Mouse (Mus musculus) spleen, adult 18-20 months (tissue): Measurements from ENCODE around the gene Pak1.
"Not testable (repeated sequence)": the region's sequence is repeated elsewhere in the genome, so short reads cannot be mapped to it uniquely, and the experiment has no call there.

Experiments
- DNase-seq, 2 experiments: peaks; one replicate each; pipeline ENCODE4 v3.0.0; 2022; ENCODE audit warnings: mixed read lengths in 2 of 2

The Pak1 gene

DNA sequence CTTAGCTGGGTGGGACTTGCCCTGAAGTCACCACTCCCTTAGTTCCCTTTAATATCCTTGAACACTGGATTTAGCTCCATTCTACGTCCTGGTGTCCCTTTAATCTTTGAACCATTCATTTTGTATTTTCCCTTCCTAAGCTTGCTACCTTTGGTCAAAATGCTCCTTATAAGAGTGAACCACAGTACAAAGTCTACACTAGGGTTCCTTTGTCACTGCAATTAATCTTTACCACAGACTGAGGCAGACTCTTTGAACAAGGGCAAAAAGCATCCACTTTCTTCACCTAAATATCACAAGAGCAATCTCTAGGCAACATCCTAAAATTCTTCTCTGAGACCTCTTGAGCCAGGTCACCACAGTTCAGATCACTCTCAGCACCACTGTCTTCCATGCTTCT, 8.1 kb upstream of the Pak1 start:
- DNase-seq = no peak

DNA sequence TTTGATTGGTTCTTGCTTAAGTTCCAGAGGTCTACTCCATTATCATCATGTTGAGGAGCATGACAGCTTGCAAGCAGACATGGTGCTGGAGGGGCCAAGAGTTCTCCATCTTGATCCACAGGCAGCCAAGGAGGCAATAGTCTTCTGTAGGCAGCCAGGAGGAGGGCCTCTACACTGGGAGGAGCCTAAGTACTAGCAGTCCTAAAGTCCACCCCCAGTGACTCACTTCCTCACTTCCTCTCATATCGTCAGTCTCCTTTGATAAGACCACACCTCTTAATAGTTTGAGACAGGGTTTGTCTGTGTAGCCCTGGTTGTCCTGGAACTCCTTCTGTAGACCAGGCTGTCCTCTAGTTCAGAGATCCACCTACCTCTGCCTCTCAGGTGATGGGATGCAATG, 7.5 kb upstream of the Pak1 start:
- no peak for DNase-seq

DNA sequence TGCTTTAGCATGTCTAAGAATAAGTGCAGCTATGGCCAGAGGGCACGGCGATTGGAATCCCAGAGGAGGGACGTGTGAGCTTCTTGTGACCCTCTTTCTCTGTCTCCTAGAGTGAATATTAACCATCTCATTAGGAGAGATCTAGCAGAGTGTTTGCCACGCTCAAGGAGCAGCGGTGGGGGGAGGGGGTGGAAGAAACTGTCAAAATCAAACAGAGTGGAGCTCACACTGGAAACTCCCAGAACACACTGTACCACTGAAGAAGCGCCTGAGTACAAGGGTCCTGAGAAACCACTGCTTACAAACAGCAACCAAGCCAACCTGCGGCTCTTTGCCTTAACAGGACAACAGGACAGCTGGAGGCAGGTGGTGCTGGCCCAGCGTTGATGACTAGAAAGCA, 6.8 kb upstream of the Pak1 start:
- DNase-seq = no peak

DNA sequence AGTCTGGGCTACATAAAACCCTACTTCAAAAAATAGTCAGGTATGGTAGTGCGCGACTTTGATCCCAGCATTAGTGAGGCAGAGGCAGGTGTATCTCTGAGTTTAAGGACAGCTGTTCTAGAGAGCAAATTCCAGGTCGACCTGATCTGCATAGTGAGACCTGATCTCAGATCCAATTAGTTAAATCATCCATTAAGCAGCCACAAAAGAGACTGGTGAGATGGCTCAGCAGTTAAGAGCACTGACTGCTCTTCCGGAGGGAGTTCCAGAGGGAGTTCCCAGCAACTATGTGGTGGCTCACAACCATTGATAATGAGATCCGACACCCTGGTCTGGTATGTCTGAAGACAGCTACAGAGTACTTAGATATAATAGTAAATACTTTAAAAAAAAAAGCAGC, 4.8 kb upstream of the Pak1 start:
- DNase-seq = no peak

DNA sequence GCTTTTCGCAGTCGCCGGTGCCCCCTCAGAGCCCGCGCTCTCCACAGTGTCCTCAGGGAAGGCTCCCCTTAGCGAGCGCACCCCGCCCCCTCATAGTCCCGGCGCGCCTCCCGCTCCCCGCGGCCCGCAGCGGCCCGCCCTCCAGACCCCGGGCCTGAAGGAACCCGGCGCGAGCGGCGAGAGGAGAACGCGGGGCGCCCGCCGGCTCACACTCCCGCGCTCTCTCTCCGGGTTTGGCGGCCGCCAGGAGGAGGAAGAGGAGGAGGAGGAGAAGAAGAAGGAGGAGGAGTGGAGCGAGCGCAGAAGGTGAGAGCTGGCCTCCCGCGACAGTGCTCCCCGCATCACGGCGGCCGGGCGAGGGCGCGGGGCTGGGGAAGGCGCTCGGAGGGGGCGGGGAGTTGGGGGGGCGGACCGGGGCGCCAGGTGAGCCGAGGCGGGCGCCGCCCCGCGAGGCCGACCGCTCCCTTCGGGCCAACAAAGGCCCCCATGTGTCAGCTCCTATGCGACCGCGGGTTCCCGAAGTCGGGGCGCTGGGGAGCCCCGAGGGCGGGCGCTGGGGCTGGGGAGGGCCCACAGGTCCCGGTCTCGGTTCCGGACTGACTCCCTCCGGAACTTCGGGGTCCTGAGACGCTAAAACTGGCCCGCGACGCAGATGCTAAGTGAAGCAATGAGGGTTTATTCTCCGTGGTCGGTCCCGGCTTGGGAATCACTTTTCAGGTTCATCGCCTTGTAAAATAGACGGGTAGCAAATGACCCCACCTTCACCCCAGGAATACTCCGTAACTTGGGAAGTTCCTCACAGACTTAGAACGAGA, 535 bp downstream of the Pak1 start:
- DNase-seq = peak in 1 of 2 experiments; percentile 7

DNA sequence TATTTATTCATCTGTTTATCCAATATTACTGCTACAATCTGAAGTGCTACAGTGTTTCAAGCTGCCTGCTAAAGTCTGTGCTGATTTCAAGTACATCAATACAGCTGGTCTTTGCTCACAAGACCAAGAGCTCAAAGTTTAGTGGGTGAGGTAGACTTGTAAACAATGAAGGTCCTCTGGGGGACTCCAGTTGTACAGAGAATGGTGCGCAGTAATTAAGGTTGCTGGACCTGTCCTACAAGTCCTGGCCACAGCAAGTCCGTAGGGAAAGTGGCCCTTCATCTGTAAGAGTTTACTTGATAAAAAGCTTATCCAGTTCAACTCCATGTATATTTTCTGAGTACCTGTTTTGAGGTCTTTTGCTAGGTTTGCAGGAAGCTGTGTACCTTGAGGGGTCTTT, 1.9 kb downstream of the Pak1 start:
- DNase-seq = no peak

DNA sequence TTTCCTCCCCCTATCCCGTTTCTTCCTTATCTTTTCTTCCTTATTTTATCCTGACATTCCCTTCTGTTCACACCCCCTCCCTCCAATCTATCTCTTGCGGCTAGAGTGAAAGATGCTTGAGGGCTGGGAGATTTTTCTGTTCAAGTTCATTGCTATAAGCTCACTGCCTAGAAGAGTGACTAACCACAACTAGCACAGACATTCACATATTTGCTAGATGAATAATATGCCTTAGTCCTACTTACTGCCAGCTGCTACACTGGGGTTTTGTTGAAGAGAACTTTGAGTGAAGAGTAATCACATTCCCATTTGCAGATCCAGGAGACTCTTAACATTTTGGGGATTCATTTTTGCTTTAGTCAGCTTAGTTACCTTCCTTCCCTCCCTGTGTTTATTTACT, 4.0 kb downstream of the Pak1 start:
- DNase-seq = no peak

DNA sequence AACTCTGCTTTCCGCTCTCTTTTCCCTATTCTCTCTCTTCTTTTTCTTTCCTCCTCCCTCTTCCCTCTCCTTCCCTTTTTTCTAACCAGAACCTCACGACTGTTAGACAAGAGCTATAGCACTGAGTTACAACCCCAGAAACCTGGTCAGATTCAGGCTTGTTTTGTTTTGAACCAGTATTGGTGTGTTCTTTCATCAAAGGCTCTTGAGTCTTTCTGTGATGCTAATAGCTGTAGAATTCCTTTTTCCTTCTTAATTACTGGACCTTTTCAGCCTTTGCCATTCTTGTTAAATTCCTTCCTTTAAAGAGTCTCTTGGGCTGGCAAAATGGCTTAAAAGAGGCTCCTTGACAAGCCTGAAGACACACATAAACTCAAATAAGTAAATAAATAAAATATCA, 14.8 kb downstream of the Pak1 start:
- DNase-seq = no peak

DNA sequence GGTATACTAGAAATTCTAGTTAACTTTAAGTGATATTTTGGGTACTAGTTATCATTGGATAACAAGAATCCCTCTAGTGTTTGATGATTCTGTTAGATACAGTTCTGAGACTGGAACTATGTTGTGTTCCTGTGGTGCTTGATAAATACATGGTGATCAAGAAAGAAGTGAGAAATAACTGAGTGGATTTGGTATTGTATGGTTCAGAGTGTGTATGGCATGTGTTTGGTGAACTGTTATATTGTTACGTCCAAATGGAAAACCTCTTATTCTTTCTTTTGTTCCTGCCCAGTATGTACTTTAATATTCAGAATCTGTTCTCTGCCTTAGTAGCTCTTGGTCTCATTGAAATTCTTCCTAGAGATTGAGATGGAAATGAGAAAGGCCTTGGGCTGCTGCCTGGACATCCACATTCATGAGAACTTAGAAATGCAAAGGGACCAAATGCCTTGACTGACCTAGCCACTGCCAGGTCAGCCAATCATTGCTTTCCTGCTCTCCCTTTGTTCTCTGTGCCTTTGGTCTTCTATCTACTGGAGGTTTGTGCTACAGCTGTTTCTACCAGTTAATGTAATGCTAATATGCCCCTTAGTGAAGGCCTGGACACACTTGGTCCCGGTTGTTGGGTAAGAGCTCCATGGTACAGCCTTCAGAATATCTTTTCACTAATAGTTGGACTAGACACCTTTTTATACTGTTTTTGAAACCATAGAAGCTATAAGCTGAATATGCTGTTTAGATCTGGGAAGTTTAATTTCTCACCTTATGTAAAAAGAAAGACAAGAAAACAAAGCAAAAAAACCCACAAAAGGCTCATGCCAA, 16.1 kb downstream of the Pak1 start:
- no peak for DNase-seq

DNA sequence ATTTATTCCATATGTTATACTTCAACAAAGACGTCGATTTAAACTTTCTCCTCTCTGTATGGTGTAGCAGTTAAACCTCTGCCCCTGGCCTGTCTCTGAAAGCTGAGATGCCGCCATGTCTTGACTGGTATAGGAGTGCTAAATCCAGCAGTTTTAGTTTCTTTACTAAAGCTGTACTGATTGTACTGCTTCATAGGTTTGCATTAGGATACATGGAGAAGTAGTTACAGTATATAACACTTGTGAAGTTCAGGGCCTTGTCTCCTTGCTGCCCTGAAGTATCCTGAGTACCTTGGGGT, 16.7 kb downstream of the Pak1 start:
- no peak for DNase-seq

DNA sequence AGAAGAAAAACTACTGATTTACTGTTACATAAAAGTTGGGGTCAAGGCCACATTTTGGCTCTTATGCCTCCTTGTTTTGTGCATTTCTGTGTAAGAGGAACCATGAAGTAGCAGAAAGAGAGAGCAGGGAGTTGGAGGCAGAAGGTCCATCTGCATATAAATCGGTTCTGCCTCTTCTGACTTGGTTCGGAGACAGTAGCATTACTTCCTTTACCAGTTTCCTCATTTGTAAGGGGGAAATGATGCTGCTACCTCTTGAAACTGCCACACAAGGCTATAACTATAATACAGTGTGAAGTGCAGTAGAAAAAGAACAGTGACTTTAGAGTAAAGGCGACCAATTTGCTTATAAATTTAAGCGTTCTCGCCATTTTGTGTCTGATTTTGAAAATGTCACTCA, 21.0 kb downstream of the Pak1 start:
- DNase-seq = no peak

DNA sequence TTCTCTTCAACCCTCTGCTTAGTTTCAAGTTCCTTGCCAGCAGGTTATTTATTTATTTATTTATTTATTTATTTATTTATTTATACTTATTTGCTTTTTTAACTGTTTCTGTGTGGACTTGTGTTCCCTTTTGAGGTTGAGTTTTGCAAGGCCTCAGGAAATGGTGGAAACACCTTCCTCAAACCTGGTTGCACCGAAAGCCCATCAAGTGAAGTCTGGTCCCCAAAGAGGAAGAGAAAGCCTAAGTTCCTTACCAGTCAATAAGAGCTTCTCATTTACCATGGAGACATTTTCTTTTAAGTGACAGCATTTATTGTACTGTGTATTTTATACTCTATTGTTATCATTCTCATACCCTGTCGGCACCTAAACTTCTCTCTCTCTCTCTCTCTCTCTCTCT, 33.5 kb downstream of the Pak1 start:
- no peak for DNase-seq

DNA sequence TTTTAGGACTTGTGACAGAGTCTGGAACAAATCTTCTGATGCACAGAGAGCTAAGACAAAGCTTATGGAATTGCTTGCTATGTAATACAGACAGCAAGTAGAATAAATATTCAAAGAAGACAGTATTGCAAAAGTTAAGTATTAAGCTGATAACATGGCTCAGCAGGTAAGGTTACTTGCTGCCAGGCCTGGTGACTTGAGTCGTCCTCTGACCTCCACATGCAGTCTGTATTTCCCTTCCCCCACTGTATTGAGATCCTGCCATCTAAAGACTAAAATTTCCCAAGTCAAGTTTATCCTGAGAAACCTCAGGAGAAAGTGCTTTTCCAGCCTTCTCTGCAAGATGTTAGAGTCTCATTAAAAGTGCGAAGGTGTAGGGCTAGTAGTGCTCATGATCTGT, 40.8 kb downstream of the Pak1 start:
- no peak for DNase-seq

DNA sequence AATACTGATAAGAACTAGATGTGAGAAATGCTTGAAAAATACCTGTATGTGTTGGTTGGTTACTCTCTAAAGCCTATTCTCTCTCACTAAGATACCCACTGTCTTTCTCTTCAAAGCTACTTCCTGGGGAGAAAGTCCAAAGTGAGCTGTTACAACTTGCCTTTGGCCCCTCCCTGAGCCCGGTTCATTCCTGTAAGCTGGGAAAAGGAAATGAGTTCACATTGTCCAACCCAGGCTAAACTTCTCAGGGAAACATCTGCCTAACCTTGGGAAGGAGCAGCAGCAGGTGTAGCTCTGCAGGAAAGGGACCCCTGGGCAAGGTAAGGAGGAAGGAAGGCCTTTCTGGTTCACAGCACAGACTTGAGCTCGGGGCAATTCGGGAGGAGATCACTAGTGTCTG, 42.4 kb downstream of the Pak1 start:
- DNase-seq = no peak

DNA sequence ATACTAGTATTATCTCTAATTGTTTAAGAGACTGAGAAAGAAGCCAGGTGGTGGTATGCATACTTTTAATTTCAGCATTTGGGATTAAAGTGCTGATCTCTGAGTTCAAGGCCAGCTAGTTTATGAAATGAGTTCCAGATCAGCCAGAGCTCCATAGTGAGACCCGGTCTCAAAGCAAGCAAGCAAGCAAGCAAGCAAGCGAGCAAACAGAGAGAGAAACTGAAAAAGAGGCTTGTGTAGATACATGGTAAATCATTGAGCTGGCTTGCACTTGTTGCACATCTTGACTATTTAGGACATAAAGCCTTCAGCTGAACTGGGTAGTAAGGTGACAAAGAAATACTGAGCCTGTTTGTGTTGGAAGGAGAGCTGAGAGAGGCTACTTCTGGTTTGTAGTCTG, 44.6 kb downstream of the Pak1 start:
- no peak for DNase-seq

DNA sequence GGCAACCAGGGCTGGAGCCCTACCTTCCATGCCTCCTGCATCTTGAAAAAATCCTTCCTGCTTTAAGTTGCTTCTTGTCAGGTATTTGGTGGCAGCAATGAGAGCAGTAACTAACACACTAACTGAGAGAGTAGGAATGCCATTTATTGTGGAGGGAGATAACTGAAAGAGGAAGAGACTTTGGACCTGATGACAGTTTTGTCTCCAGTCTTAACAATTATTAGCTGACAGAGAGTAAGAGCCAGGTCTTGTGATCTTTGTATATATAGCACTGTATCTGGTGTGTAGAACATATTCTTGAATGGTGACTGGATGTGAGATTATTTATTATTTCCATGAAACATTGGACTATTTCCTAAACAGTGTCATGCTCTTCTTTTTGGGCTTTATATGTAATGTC, 50.2 kb downstream of the Pak1 start:
- DNase-seq = no peak

DNA sequence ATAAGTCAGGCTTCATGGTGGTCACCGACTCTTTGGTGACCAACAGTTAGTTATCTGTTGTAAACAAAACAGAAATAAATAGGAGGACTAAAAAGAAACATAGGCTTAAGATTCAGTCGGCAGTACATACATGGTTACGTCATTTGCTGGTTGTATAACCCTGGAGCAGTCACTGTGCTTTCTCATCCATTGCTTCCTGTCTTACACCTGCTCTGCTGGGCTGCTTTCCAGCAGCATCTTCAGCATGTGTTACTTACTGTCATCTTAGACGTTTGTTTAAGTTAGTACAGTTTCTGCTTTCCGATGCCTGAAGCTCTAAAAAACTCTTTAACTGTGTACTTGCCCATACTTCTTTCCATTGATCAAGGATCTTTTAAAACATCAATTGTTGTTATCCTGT, 53.0 kb downstream of the Pak1 start:
- no peak for DNase-seq

DNA sequence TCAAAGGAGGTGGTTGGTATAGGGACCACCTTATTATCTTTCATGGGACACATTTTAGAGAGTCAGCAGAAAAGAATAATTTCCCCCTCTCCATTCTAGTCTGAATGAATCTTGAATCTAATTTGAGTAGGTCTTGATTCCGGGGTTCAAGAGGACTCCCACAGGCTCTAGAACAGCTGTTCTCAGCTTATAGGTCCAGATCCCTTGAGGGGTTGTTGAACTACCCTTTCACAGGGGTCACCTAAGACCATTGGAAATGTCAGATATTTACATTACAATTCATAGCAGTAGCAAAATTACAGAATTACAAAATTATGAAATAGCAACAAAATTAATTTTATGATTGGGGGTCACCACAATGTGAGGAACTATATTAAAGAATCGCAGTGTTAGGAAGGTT, 54.0 kb downstream of the Pak1 start:
- DNase-seq = no peak

DNA sequence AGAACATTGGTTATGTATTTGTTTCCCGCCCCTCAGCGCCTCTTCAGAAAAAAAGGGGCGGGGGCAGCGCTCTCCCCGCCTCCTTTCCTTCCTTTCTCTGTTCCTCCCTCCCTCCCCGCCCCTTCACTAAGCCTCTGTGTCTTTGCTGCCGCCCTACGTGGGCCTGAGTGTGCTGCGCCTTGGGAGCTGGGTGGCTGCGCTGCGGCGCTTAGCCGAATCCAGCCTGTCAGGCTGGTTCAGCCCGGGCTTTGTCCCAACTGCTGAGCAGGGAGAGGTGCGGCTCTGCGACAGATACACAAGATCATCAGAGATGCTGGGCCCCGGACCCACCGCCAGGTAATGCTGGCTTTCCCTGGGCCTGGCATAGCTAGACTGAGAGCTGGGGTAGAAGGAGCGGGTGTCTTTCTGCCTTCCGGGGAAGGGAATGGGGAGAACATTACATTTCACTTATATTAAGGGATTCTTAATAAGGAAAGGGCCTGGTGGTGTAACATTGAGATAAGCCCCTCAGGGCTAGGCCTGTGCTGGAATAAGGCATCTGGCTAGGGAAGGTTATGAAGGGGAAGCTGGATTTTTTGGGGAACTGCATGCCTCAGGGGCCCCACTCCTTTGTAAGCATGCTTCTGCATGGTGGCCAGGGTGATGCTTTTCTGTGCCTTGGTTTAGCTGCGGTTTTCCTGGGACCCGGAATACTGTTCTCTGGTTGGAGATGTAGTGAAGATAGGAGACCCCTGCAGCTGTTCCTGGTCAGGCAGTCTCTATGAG, 54.6 kb downstream of the Pak1 start:
- peak; percentile 19 to 37 for DNase-seq

DNA sequence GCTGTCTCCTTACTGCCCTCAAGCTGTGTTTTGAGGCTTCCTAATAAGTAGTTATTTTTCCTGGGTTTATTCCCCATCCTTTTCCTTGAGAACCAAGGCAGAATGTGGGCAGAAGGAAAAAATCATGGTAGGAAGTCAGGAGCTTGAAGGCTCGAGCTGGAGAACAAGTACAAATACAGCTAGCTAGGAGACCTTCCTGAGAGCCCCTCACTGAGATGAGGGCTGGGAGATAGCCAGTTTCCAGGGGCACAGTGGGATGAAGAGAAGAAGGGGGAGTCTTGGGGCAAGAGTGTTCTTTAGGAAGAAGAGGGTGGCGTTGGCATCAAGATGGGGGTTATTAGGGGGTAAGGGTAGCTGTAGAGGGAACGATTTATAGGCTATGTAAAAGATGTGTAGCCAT, 56.1 kb downstream of the Pak1 start:
- DNase-seq = no peak

DNA sequence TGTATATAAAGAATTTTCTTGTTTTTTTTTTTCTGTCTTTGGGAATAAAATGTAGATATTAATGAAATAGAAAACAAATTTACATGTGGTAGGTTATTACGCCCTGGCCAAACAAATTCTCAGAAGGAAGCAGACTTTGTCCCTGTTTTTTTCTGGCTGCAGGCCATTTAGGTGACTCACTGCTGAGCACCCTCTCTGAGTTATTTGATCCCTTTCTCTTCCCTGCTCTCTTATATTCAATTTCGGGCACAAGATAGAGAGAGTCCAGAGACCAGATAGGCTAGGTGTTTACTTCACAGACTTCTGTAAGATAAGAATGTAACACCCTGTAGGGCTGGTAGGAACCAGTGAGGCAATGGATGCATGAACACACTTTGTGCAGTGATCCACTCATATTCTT, 57.2 kb downstream of the Pak1 start:
- DNase-seq = no peak

DNA sequence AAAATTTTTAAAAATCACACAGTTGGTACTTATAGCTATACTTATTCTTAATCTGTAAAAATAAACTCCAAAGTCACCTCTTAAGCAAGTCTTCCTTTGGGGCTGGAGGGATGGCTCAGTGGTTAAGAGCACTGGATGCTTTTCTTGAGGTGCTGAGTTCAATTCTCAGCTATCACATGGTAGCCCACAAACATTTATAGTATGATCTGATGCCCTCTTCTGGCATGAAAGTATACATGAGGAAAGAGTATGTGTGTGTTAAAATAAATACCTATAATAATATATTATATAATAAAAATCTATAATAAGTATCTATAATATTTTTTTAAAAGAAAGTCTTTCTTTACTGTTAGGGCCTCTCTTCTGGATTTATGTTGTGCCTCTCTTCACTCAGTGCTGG, 58.2 kb downstream of the Pak1 start:
- no peak for DNase-seq

DNA sequence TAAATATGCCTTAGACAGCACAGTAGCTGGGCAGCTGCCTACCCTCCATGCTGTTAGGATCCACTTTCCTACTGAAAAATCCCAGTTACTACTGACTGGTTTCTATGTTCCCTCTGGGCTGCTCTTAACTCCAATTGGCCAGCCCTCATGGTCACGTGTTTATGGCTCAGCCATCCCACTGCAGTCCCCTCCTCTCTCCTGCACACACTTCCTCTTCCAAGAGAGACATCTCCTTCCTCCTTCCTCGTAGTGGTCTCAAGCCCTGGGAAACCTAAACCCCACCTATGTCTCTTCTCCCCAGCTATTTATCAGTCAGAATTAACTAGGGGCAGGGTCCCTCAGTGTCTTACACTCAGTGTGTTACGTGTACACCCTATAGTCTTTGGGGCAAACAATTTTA, 61.2 kb downstream of the Pak1 start:
- not testable (repeated sequence) for DNase-seq

DNA sequence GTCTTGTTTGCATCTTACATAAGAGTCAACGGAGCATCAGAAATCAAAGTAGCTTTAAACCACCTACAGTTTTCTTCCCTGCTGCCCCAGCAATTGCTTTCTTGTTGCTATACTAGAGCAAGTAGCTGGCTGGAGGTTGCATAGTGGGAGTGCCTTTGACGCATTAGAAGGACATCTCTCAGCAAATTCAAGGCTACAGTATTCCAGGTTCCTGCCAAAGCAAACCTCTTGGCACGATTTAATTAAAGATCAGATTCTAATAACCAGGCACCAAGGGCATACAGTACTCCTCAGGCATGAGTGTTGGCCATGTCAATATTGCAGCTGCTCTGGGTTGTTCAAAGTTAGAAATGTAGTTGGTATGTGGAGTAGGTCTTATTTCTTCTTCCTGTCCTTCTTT, 62.0 kb downstream of the Pak1 start:
- no peak for DNase-seq
